ENCODE assay signal across 9 mouse cellular contexts in the genomic region with DNA sequence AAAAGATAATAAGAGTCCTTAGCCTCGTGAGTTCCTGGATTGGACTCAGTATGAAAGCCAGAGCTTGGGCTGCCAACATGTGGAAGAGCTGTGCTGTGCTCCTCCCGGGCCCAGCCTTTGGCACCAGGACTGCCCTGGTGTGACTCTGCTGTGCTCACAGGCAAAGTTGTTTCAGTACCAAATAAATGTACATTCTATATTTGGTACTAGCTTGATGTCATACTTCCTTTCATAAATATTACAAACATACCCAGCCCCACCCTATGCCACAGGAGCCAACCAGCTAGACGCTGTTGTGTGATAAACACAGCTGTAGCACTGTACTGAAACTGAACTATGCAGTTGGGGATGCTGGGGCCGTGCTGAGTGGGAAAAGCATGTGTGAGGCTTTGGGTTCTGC.
DNase-seq lines count a peak whose midpoint lies in the region; ATAC-seq lines count a peak whose summit lies in the region.
"Had no signal": no experiment of that assay in that cellular context is flagged by ENCODE, and none has a peak within 500 bp of the region (broad histone marks: within the 10 kb centered on the region; RNA-seq: fewer than 3 reads in every experiment).

No protein-coding gene starts in this region.

- H3K4me2 ChIP-seq in midbrain, embryonic 13.5 days (replicated peaks) = no peak overlapping the region
- H3K4me2 ChIP-seq: midbrain, embryonic 12.5 days had no signal

- H3K4me3 ChIP-seq in midbrain, embryonic 13.5 days (replicated peaks) = no peak overlapping the region
- H3K4me3 ChIP-seq: midbrain, embryonic 12.5 days had no signal

- no peaks in the 10 kb centered on the region for H3K4me1 ChIP-seq in midbrain, embryonic 13.5 days (replicated peaks)
- H3K4me1 ChIP-seq: midbrain, embryonic 12.5 days had no signal

- no peak overlapping the region for H3K27ac ChIP-seq in midbrain, embryonic 13.5 days
- H3K27ac ChIP-seq: midbrain, embryonic 12.5 days had no signal

- WGBS in midbrain, embryonic 13.5 days = 78% methylated on average over 4 of the region's 4 CpGs

- H3K9me3 ChIP-seq in midbrain, embryonic 13.5 days = no peaks in the 10 kb centered on the region
- H3K9me3 ChIP-seq: midbrain, embryonic 12.5 days had no signal

- H3K36me3 ChIP-seq in midbrain, embryonic 13.5 days = no peaks in the 10 kb centered on the region
- H3K36me3 ChIP-seq: midbrain, embryonic 12.5 days had no signal

- no peaks in the 10 kb centered on the region for H3K27me3 ChIP-seq in midbrain, embryonic 13.5 days
- H3K27me3 ChIP-seq: midbrain, embryonic 12.5 days had no signal

- ATAC-seq in frontal cortex, adult (ENCODE audit: low TSS enrichment) = 0 out of 2 replicates have a peak, but pooled peaks have one; percentile 28
- no peak for ATAC-seq in midbrain, embryonic 13.5 days

- no peak overlapping the region for H3K9ac ChIP-seq in midbrain, embryonic 13.5 days (replicated peaks)
- H3K9ac ChIP-seq: midbrain, embryonic 12.5 days had no signal

- DNase-seq in frontal cortex, postnatal 10 days (ENCODE audit: low spot score in 2 of 2) = no peak
- peak; percentile 39 for DNase-seq in 416B (ENCODE audit: low read depth)
- peak; percentile 30 for DNase-seq in gastrocnemius, postnatal 25 days
- DNase-seq in lung, postnatal 36 days = peak; percentile 78
- DNase-seq in adrenal gland, postnatal 25 days = no peak
- DNase-seq in frontal cortex, adult 2 months (ENCODE audit: extremely low spot score in 1 of 2, low spot score in 1 of 2) = no peak

Comparison
In these comparisons a context has a peak if more than half of its experiments do, and no peak if none do; other contexts are left out.
1. DNase-seq: peak in 416B (single experiment), gastrocnemius, postnatal 25 days (single experiment) and lung, postnatal 36 days (single experiment); none in frontal cortex, postnatal 10 days (0 of 2), adrenal gland, postnatal 25 days (single experiment) and frontal cortex, adult 2 months (0 of 2).